Mouse (Mus musculus) embryo, embryonic 10.5 days (tissue): ENCODE results near the gene Npas2.
A peak's percentile ranks its signal among the peaks of the same experiment; 100 is the strongest.

Experiments used
- DNase-seq: peaks from one replicate; pipeline ENCODE4 v3.0.0-alpha.2; 2015; ENCODE audit warnings: low spot score

Npas2 gene

GRCm38 (mm10) chr1:39192997-39193861, at the start of gene Npas2:
TSS of gene Npas2 (plus strand) at chr1:39193731.
- DNase-seq, result peak; percentile 39

GRCm38 (mm10) chr1:39156778-39157177, 36.8 kb upstream of the Npas2 start:
- DNase-seq, result no peak

GRCm38 (mm10) chr1:39160167-39160566, 33.4 kb upstream of the Npas2 start:
- no peak for DNase-seq

DNA sequence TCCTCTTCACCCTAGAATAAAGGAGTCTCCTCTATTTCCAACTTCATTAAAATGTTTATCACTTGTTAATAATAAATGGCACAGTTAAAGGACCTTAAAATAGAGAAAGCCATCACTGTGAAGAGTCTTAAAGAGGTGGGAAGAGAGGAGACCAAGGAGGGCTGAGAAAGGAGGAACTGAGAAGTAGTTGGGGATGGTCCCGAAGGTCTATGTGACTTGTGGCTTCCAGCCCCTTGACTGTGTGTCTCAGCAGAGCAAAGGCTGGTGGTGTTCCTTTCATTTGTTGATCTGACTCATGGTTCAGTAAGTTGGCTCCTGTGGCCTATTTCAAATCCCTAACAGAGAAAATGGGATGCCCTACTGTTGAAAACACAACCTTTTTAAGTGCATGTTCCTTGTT, 30.5 kb upstream of the Npas2 start:
- DNase-seq, result no peak

DNA sequence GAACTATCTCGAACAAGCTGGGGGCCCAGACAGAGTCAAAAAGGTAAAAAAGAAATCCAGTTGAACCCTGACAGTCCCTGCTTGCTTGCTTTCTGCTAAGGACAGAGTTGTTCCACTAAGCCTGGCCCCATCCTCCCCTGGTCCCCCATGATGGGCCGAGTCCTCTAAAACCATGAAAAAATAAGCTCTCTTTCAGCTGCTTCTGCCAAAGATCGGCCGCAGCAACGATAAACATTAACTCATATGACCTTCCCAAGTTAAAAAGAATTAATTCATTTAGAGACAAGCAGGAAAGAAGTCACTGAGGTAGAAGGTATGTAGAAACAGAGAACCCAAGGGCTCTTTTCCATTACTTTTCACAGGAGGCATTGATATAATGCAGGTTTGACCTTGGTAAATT, 16.8 kb upstream of the Npas2 start:
- no peak for DNase-seq

GRCm38 (mm10) chr1:39177211-39177610, 16.3 kb upstream of the Npas2 start:
- DNase-seq, result no peak

DNA sequence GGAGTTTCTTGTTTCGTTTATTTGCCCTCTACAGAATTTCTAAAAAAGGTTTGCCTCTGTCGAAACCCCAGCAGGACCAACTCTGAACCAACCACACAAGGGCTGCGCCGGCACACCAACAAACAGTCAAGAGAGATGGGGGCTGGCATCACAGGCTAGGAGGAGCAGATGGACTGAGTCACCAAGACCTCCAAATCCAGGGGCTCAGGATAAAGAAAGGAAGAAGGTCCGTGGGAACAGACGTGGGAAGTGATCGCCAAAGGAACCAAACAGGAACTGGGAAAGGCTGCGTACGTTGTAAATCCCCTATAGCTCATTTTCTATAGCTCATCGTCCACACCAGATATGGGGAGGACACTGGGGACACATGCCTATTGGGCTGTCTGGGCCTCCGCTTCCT, 13.7 kb upstream of the Npas2 start:
- no peak for DNase-seq

DNA sequence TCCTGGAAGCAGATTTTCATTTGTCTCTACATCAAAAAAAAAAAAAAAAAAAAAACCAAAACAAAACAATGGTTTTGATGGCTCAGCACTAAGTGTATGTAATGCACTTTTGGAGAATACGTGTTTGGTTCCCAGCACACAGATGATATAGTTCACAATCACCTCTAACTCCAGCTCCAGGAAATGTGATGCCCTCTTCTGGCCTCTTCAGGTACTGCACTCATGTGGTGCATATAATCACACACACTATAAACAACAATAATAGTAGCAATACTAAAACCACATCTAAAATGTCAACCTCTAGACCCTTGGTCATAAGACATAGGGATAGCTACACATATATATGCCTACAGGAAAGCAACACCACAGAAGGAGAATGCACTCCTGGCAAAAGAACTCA, 13.0 kb upstream of the Npas2 start:
- no peak for DNase-seq

DNA sequence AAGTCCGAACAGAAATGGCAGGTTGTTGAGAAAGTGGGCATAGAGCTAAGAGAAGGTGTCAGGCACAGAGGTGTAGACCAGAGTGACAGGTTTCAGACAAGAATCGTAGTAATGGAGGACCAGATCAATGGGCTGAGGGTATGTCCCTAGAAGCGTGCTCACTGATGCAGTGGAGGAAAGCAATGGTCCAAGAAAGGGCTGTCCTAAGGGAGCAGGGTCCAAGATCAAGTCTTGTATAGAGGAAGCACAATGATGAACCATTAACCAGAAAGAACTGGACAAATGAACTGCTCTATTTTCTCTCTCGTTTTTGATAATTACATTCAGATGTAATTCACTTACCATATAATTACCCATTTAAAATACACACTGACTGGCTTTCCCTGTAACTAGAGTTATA, 11.6 kb upstream of the Npas2 start:
- no peak for DNase-seq

DNA sequence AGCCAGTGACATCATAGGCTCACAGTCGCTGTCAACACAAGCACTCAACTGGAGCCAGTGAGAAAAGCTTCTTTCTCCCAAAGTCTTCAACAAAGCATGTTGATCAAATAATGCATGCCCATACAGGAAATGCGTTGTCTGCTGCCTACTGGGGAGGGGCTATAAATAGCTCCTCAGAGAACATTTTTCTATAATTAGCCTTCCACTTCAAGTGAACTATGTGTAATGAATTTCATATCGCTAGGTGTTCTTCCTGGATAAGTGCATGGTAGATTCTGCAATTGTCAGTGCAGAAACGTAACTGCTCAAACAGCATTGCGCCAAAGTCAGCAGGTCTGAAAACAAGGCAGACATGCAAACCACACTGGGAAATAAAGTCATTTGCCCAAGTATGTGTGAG, 7.7 kb upstream of the Npas2 start:
- DNase-seq, result no peak

GRCm38 (mm10) chr1:39186711-39187437, 6.7 kb upstream of the Npas2 start:
- DNase-seq, result peak; percentile 34

- DNase-seq, result no peak
Observed at GRCm38 (mm10) chr1:39191122-39191521, 2.4 kb upstream of the Npas2 start.

GRCm38 (mm10) chr1:39192460-39192996, 1.0 kb upstream of the Npas2 start:
- no peak for DNase-seq

DNA sequence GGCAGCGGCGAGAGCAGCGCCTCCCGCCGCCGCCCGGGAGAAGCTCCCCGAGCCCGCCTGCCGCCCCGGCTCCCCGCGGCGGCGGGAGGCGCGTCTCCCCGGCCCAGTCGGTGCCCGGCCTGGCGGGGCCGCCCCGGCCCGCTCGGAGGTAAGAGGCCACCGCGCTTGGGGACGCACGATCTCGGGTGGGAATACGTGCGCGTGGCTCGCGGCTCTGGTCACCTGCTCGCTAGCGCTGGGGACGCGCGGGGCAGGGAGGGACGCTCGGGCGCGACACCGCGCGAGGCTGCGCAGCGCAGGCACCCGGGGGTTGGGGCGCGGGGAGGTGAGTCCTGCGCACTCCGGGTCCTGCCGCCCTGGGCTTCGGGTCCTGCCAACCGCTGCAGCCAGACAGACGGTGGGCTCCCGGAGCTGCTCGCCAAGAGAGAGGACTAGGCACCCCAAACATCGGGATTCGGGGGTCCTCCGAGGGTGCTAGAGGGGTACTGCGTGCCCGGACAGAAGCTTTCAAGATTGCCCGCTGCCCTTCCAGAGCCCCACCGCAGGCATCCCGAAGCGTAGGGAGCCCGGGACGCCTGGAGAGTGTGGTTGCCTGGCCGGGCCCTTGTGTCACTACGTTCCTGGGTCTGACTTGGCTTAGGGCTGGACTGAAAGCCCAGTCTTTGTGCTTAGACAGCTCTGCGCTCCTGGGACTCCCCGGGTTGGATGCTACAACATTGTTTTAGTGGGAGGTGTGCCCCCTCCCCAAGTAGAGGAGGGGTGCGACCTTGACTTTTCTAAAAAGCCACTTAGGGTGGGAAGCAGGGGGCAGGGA, 538 bp downstream of the Npas2 start:
- DNase-seq, result peak; percentile 57

- peak; percentile 17 for DNase-seq
Observed at GRCm38 (mm10) chr1:39194959-39195358, 1.4 kb downstream of the Npas2 start.

DNA sequence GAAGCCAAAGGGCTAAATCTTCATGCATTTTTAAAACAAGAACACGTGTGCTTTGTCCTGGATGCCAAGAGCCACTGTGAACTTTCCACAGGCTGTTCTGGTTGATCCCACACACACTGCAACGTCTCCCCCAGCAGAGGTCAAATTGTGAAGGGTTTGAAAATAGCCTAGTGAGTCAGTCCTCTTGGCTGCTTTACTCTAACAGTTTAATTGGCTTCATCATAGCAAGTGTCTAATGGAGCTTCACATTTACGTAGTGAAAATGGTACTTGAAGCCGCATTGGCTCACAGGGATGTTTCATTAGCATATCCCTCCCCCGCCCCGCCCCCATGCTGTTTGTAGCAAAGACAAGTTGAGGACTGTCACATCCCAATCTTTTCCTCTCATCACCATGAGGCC, 2.6 kb downstream of the Npas2 start:
- peak; percentile 24 for DNase-seq

- DNase-seq, result peak; percentile 23
Observed at GRCm38 (mm10) chr1:39196676-39197375, 3.3 kb downstream of the Npas2 start.

GRCm38 (mm10) chr1:39205021-39205420, 11.5 kb downstream of the Npas2 start:
- DNase-seq, result no peak

GRCm38 (mm10) chr1:39205697-39206096, 12.2 kb downstream of the Npas2 start:
- DNase-seq, result no peak

DNA sequence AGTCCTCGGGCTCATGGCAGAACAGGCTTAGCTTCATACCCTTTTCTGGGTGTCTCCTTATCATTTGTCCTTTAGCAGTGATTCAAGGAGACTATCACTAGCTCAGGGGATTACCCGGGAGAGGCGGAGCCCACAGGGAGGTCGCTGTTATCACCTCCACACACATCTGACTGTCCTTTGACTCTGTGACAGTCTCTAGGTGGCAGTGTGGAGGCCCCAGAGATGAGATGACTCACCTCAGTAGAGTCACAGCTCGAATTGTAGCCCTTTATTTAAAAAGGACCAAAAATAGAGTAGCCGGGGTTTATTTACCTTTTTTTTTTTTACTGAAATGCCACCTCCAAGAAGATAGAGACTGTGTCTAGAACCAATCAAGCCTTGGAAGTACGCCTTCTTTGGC, 13.4 kb downstream of the Npas2 start:
- DNase-seq, result peak; percentile 12

GRCm38 (mm10) chr1:39210928-39211327, 17.4 kb downstream of the Npas2 start:
- DNase-seq, result no peak

- no peak for DNase-seq
Observed at GRCm38 (mm10) chr1:39212982-39213381, 19.5 kb downstream of the Npas2 start.
